Mouse (Mus musculus): ENCODE results near the gene Gm21698. TPM values are rescaled to one million over a fixed set of nuclear protein-coding genes. Genes with fewer than 3 reads are reported as not detected.

Gene Gm21698
- polyA plus RNA-seq, 1 experiment from 2014 or later: 0.20 TPM

Other genes starting within 250 kb of the Gm21698 start
- 22.7 and 25.0 TPM in 2 replicates for gene Actr3b, start 228.7 kb downstream of the Gm21698 start, polyA plus RNA-seq (2015; fragmentation: Nextera tagmentation; extraction: Ambion mirVana)
- not detected in 2 replicates for gene Gm21663, start 46.3 kb downstream of the Gm21698 start, polyA plus RNA-seq (2015; fragmentation: Nextera tagmentation; extraction: Ambion mirVana)
- not detected in 2 replicates for gene Gm21671, start 34.2 kb downstream of the Gm21698 start, polyA plus RNA-seq (2015; fragmentation: Nextera tagmentation; extraction: Ambion mirVana)
- not detected in 2 replicates for gene Gm21680, start 16.0 kb downstream of the Gm21698 start, polyA plus RNA-seq (2015; fragmentation: Nextera tagmentation; extraction: Ambion mirVana)
- not detected in 2 replicates for gene Gm1979, start 16.1 kb upstream of the Gm21698 start, polyA plus RNA-seq (2015; fragmentation: Nextera tagmentation; extraction: Ambion mirVana)
- not detected in 2 replicates for gene Gm5862, start 34.3 kb upstream of the Gm21698 start, polyA plus RNA-seq (2015; fragmentation: Nextera tagmentation; extraction: Ambion mirVana)
- gene Speer4a, start 50.9 kb upstream of the Gm21698 start, polyA plus RNA-seq (2015; fragmentation: Nextera tagmentation; extraction: Ambion mirVana): not detected in 2 replicates
- gene Gm7347, start 69.9 kb upstream of the Gm21698 start, polyA plus RNA-seq (2015; fragmentation: Nextera tagmentation; extraction: Ambion mirVana): not detected in 2 replicates
- gene Gm10471, start 100.6 kb upstream of the Gm21698 start, polyA plus RNA-seq (2015; fragmentation: Nextera tagmentation; extraction: Ambion mirVana): not detected in 2 replicates
- gene 5031410I06Rik, start 116.7 kb upstream of the Gm21698 start, polyA plus RNA-seq (2015; fragmentation: Nextera tagmentation; extraction: Ambion mirVana): not detected in 2 replicates
- 0.12 and 0.25 TPM in 2 replicates for gene Gm10220, start 132.8 kb upstream of the Gm21698 start, polyA plus RNA-seq (2015; fragmentation: Nextera tagmentation; extraction: Ambion mirVana)

Measured in neural tube, embryonic 13.5 days (tissue).